Comparison of ENCODE assay signal across 8 mouse cellular contexts in genomic region chr11:100761547-100762045, GRCm38 (mm10). TPM values are rescaled to one million over a fixed set of nuclear protein-coding genes. Genes with fewer than 3 reads are reported as not detected.
DNase-seq lines count a peak whose midpoint lies in the region; ATAC-seq lines count a peak whose summit lies in the region.

No protein-coding gene starts in this region.

- peak; percentile 93 to 98 for DNase-seq in adrenal gland, adult (ENCODE audit: inconsistent age in 2 of 2, low spot score in 1 of 2)
- peak; percentile 94 for DNase-seq in embryo, embryonic 10.5 days (ENCODE audit: low spot score)
- DNase-seq in gastrocnemius, postnatal 14 days, result peak; percentile 89
- peak; percentile 81 to 90 for DNase-seq in left cerebral cortex, postnatal 10 days (ENCODE audit: extremely low spot score in 1 of 2, low spot score in 2 of 2)
- DNase-seq in right cerebral cortex, postnatal 14 days, result peak; percentile 89
- peak; percentile 79 for DNase-seq in urinary bladder, postnatal 25 days (ENCODE audit: low spot score)

- intact Hi-C loops in gastrocnemius, postnatal 14 days (cut with DNase I; ENCODE audit: low total_unique reads), result loop anchor here (2.0 kb wide), 1 partner anchor 47 kb away; no protein-coding TSS in a partner anchor
- intact Hi-C loops in left cerebral cortex, postnatal 10 days (cut with DNase I), result loop anchor here (2.0 to 10.0 kb wide), 2 partner anchors 47 to 193 kb away; no protein-coding TSS in a partner anchor

- ATAC-seq in inflammation-experienced regulatory T-cells, adult 6 months, result peak; percentile 69
- ATAC-seq in megakaryocyte progenitor cell, adult 5-6 weeks (replicated peaks; ENCODE audit: poor library complexity), result peak; percentile 88

RNA-seq across cellular contexts. Expression of gene Hcrt, which starts 1.1 kb away (rescaled TPM):
- total RNA-seq in gastrocnemius, postnatal 14 days (2021), result not detected
- not detected for polyA plus RNA-seq in inflammation-experienced regulatory T-cells, adult 6 months (2017; shearing (Covaris generic))
- under 1 TPM in 1 of 2 experiments, not detected in 1; 0.86 TPM for total RNA-seq in left cerebral cortex, postnatal 10 days (2021)
- total RNA-seq in megakaryocyte progenitor cell, adult 5-6 weeks (2015), result not detected in 2 replicates
- not detected in 2 replicates for total RNA-seq in megakaryocyte progenitor cell, adult 5-6 weeks (2017)

RNA-seq across cellular contexts. Expression of gene Kcnh4, which starts 1.9 kb away (rescaled TPM):
- total RNA-seq in gastrocnemius, postnatal 14 days (2021), result not detected
- polyA plus RNA-seq in inflammation-experienced regulatory T-cells, adult 6 months (2017; shearing (Covaris generic)), result under 1 TPM in 1 of 3 experiments, not detected in 2; 0.47 TPM
- total RNA-seq in left cerebral cortex, postnatal 10 days (2021), result 1 to 10 TPM; 7.8 to 9.5 TPM
- 0.24 TPM in 1 of 2 replicates, not detected in the other for total RNA-seq in megakaryocyte progenitor cell, adult 5-6 weeks (2015)
- not detected in 2 replicates for total RNA-seq in megakaryocyte progenitor cell, adult 5-6 weeks (2017)

RNA-seq across cellular contexts. Expression of gene Ghdc, which starts 9.2 kb away (rescaled TPM):
- 1 to 10 TPM; 5.6 to 7.1 TPM for total RNA-seq in gastrocnemius, postnatal 14 days (2021)
- 1 to 10 TPM; 1.7 to 2.6 (median 2.1) TPM for polyA plus RNA-seq in inflammation-experienced regulatory T-cells, adult 6 months (2017; shearing (Covaris generic))
- 1 to 10 TPM; 5.9 to 7.6 TPM for total RNA-seq in left cerebral cortex, postnatal 10 days (2021)
- 1.8 and 3.1 TPM in 2 replicates for total RNA-seq in megakaryocyte progenitor cell, adult 5-6 weeks (2015)
- total RNA-seq in megakaryocyte progenitor cell, adult 5-6 weeks (2017), result 1.4 and 1.6 TPM in 2 replicates

RNA-seq across cellular contexts. Expression of gene Rab5c, which starts 23.6 kb away (rescaled TPM):
- 10 to 100 TPM; 49.1 to 49.4 TPM for total RNA-seq in gastrocnemius, postnatal 14 days (2021)
- polyA plus RNA-seq in inflammation-experienced regulatory T-cells, adult 6 months (2017; shearing (Covaris generic)), result 10 to 100 TPM; 24.7 to 54.7 (median 48.7) TPM
- 100 to 1,000 TPM; 162 to 167 TPM for total RNA-seq in left cerebral cortex, postnatal 10 days (2021)
- 129 and 135 TPM in 2 replicates for total RNA-seq in megakaryocyte progenitor cell, adult 5-6 weeks (2015)
- total RNA-seq in megakaryocyte progenitor cell, adult 5-6 weeks (2017), result 101 and 105 TPM in 2 replicates

RNA-seq across cellular contexts. Expression of gene Hspb9, which starts 47.9 kb away (rescaled TPM):
- not detected for total RNA-seq in gastrocnemius, postnatal 14 days (2021)
- polyA plus RNA-seq in inflammation-experienced regulatory T-cells, adult 6 months (2017; shearing (Covaris generic)), result 1 to 10 TPM in 1 of 3 experiments, not detected in 2; 1.1 TPM
- total RNA-seq in left cerebral cortex, postnatal 10 days (2021), result not detected
- not detected in 2 replicates for total RNA-seq in megakaryocyte progenitor cell, adult 5-6 weeks (2015)
- 0.37 and 0.47 TPM in 2 replicates for total RNA-seq in megakaryocyte progenitor cell, adult 5-6 weeks (2017)

Comparison
In these comparisons a context has a peak if more than half of its experiments do, and no peak if none do; other contexts are left out.
1. Peak in every context shown above with its lines: DNase-seq and ATAC-seq.
2. RNA of gene Kcnh4, which starts 1.9 kb away (total RNA-seq): 7.8 to 9.5 TPM in left cerebral cortex, postnatal 10 days; not detected in gastrocnemius, postnatal 14 days and 0.24 TPM in megakaryocyte progenitor cell, adult 5-6 weeks; every median in the first group is over 4 times any median in the second.